Mouse (Mus musculus) midbrain, embryonic 15.5 days (tissue): ENCODE measurements around the gene Pdgfd. TPM values are rescaled to one million over a fixed set of nuclear protein-coding genes. Genes with fewer than 3 reads are reported as not detected.

ENCODE experiments used
- ATAC-seq: fragments of 200-750 bp; cut with Nextera tagmentation; replicated peaks from 2 replicates; pipeline ENCODE4 v1.8.0; 2017; ENCODE audit warnings: moderate TSS enrichment
- H3K27ac ChIP-seq: fragments of 300-500 bp; sonication (generic); 2 replicates; pipeline ENCODE4 v1.5.1; 2015; ENCODE audit warnings: mild to moderate bottlenecking, inconsistent platforms
- H3K27me3 ChIP-seq: fragments of 300-500 bp; sonication (generic); replicated peaks from 2 replicates; pipeline ENCODE4 v1.6.1; 2015; ENCODE audit warnings: inconsistent platforms
- H3K36me3 ChIP-seq: fragments of 300-500 bp; sonication (generic); replicated peaks from 2 replicates; pipeline ENCODE4 v1.6.1; 2015; ENCODE audit warnings: inconsistent platforms
- H3K4me1 ChIP-seq: fragments of 300-500 bp; sonication (generic); 2 replicates; pipeline ENCODE4 v1.6.1; 2015; ENCODE audit warnings: inconsistent platforms
- H3K4me2 ChIP-seq: fragments of 300-500 bp; sonication (generic); 2 replicates; pipeline ENCODE4 v1.6.1; 2015; ENCODE audit warnings: inconsistent platforms, mild to moderate bottlenecking, moderate library complexity
- H3K4me3 ChIP-seq: fragments of 300-500 bp; sonication (generic); 2 replicates; pipeline ENCODE4 v1.5.1; 2015; ENCODE audit warnings: mild to moderate bottlenecking, inconsistent platforms
- H3K9ac ChIP-seq: fragments of 300-500 bp; sonication (generic); 2 replicates; pipeline ENCODE4 v1.6.1; 2015; ENCODE audit warnings: mild to moderate bottlenecking, inconsistent platforms
- H3K9me3 ChIP-seq: fragments of 300-500 bp; sonication (generic); 2 replicates; pipeline ENCODE4 v1.6.1; 2016; ENCODE audit warnings: inconsistent platforms
- WGBS: fragments of 180-500 bp; shearing (Covaris S2); methylation state at CpG from one replicate; pipeline ENCODE4 v1.1.7; 2015; ENCODE audit warnings: mixed read lengths; 5-methylcytosine and 5-hydroxymethylcytosine counted together
- polyA plus RNA-seq: library from polyadenylated mRNA; unstranded; fragments of >200 nt; fragmentation: Nextera tagmentation; extraction: Ambion mirVana; gene quantifications from 2 replicates; pipeline ENCODE4 v1.2.1, GENCODE M21; 2015

Gene Pdgfd
- polyA plus RNA-seq, 1 experiment from 2014 or later = 2.4 TPM

DNA sequence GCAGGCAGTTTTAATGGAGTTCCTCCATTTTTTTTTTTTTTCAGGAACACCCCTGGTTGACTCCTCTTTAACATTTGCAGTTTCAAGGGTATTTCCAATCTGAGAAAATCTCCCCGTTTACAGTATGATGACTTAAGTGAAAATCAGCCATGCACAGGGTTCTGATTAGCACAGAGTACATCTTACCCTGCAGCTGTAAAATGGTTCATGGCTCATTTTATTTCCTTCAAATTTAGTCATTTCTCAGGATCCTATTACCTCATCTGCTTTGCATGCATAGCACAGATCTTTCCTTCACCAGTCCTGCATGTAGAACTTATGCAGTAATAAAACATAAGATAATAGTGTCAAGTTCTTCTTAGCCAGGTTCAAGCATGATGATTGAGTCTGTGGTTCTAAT is 165.1 kb downstream of the Pdgfd start:
- no peak overlapping the region for H3K4me2 ChIP-seq
- no peaks in the 10 kb centered on the region for H3K9me3 ChIP-seq
- H3K36me3 ChIP-seq = no peaks in the 10 kb centered on the region
- H3K27ac ChIP-seq = no peak overlapping the region
- no peaks in the 10 kb centered on the region for H3K4me1 ChIP-seq
- no peak overlapping the region for H3K9ac ChIP-seq
- WGBS = 68% methylated on average over 1 of the region's 1 CpGs
- 0 out of 2 replicates have a peak, but pooled peaks have one; percentile 41 for ATAC-seq
- no peak overlapping the region for H3K4me3 ChIP-seq
- no peaks in the 10 kb centered on the region for H3K27me3 ChIP-seq

DNA sequence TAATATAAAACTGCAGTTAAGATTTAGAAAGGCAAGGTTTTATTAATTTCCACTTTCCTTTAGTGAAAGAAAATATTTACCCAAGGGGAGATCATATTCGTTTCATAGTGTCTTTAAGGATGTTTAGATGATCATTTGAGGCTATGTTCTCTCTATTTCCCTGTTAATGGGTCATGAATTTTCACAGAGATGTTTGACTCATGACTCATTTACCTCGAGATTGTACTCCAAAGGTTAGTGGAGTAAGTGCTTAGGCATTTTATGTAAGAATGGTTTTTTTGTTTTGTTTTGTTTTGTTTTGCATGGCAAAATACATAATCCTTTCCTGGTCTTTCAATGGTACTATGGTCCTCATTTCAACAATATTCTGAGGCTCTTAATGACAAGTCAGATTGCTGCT is 167.9 kb downstream of the Pdgfd start:
- no peaks in the 10 kb centered on the region for H3K4me1 ChIP-seq
- H3K27ac ChIP-seq = no peak overlapping the region
- no peak overlapping the region for H3K4me2 ChIP-seq
- H3K36me3 ChIP-seq = no peaks in the 10 kb centered on the region
- no peak for ATAC-seq
- H3K4me3 ChIP-seq = no peak overlapping the region
- 62% methylated on average over 2 of the region's 2 CpGs for WGBS
- no peaks in the 10 kb centered on the region for H3K27me3 ChIP-seq
- no peak overlapping the region for H3K9ac ChIP-seq
- no peaks in the 10 kb centered on the region for H3K9me3 ChIP-seq

DNA sequence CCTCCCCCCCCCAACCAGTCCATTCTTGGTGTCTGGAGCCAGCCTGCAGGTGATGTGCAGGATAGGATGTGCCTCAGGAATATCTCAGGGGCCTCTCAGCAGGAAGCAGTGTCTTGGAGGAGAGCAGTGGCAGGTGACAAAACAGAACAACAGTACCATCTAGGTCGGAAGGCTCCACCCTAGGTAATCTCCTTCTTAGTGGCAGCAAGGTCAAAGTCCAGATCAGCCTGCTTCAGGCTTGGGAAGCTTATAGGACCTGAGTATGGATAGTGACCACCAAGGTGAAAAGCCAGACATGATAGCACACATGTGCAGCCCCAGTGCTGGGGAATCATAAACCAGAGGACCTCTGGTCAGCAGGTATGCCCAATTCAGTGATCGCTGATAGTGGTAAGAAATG is 169.5 kb downstream of the Pdgfd start:
- Histone ChIP-seq H3K4me1 (no peaks in the 10 kb centered on the region), H3K27ac (no peak overlapping the region), H3K36me3 (no peaks in the 10 kb centered on the region), H3K27me3 (no peaks in the 10 kb centered on the region), H3K4me3 (no peak overlapping the region), H3K9me3 (no peaks in the 10 kb centered on the region), H3K9ac (no peak overlapping the region), H3K4me2 (no peak overlapping the region)
- 88% methylated on average over 2 of the region's 2 CpGs for WGBS
- no peak for ATAC-seq

- no peak for ATAC-seq
- WGBS = 95% methylated on average over 3 of the region's 3 CpGs
These were observed 170.0 kb downstream of the Pdgfd start for GRCm38 (mm10) chr9:6338344-6338743.

DNA sequence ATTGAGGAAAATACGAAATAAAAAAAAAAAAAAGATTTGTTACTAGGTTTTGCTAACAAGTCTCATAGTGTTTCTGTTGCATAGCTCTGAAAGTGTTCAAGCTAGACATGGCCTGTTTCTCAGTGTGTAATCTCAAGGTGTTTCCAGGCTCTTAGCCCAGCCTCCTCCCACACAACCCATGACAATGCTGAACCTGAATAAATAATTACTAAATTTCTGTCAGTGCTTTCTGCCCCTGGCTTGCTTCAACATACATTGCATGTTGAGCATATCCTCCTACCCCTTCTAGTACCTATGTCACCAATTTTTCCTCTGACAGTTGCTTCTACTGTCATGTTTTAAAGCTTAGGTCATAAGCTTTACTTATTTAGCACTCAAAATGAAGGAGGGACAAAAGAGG is 171.0 kb downstream of the Pdgfd start:
- H3K27me3 ChIP-seq = no peaks in the 10 kb centered on the region

More at GRCm38 (mm10) chr9:6338344-6338743, 170.0 kb downstream of the Pdgfd start:
- Histone ChIP-seq H3K9me3 (no peaks in the 10 kb centered on the region), H3K4me1 (no peaks in the 10 kb centered on the region), H3K4me2 (no peak overlapping the region), H3K36me3 (no peaks in the 10 kb centered on the region), H3K27ac (no peak overlapping the region), H3K4me3 (no peak overlapping the region), H3K9ac (no peak overlapping the region), H3K27me3 (no peaks in the 10 kb centered on the region)

GRCm38 (mm10) chr9:6340750-6341149 is 172.4 kb downstream of the Pdgfd start:
- no peak overlapping the region for H3K4me2 ChIP-seq
- no peak for ATAC-seq
- no peaks in the 10 kb centered on the region for H3K4me1 ChIP-seq

More for the DNA sequence above, 171.0 kb downstream of the Pdgfd start:
- Histone ChIP-seq H3K4me2 (no peak overlapping the region), H3K4me3 (no peak overlapping the region), H3K9me3 (no peaks in the 10 kb centered on the region), H3K36me3 (no peaks in the 10 kb centered on the region), H3K4me1 (no peaks in the 10 kb centered on the region), H3K9ac (no peak overlapping the region), H3K27ac (no peak overlapping the region)
- 72% methylated on average over 1 of the region's 1 CpGs for WGBS
- ATAC-seq = no peak

DNA sequence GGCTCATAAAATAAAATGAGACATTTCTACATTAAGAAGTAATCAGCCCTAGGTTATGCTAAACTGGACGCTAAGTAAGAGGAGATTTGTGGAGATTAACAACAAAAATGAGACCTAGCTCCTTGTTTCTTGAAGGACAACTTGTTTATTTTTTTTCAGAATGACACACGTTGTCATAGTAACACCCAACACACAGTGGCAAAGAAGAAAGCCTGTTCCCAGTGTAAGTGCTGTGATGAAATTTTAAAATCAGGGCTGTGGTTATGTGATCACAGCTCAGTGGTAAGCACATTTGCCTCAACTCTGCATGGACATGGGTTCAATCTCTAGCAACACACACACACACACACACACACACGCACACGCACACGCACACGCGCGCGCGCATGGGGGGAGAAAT is 174.5 kb downstream of the Pdgfd start:
- Histone ChIP-seq H3K9ac (no peak overlapping the region), H3K4me1 (no peaks in the 10 kb centered on the region), H3K27me3 (no peaks in the 10 kb centered on the region), H3K36me3 (no peaks in the 10 kb centered on the region), H3K27ac (no peak overlapping the region), H3K4me2 (no peak overlapping the region), H3K4me3 (no peak overlapping the region), H3K9me3 (no peaks in the 10 kb centered on the region)
- ATAC-seq = peak; percentile 54; the same call in 1 of the 2 replicates
- 91% methylated on average over 10 of the region's 10 CpGs for WGBS

More at GRCm38 (mm10) chr9:6340750-6341149, 172.4 kb downstream of the Pdgfd start:
- no peak overlapping the region for H3K9ac ChIP-seq
- H3K27me3 ChIP-seq = no peaks in the 10 kb centered on the region
- H3K36me3 ChIP-seq = no peaks in the 10 kb centered on the region
- no peak overlapping the region for H3K4me3 ChIP-seq
- H3K27ac ChIP-seq = no peak overlapping the region
- H3K9me3 ChIP-seq = no peaks in the 10 kb centered on the region

DNA sequence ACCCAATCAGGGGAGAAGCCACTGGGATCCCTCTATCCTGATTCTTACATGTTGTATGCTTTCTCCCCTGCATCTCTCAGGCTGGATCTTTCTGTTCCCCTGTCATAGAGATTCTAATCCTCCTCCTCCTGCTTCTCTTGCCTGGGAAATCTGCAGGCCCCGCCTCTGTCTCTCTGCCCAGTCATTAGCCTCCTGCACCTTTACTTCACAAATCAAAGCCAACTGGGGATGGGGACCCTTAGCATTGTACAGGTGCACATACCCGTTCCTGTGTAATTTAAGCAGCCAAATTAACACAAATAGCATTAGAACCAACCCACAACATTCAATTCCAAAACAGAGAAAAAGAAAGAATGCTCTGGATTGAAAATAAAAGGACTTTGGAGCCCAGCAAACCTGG is 176.1 kb downstream of the Pdgfd start:
- H3K27ac ChIP-seq = no peak overlapping the region
- H3K4me2 ChIP-seq = no peak overlapping the region
- no peaks in the 10 kb centered on the region for H3K9me3 ChIP-seq
- H3K36me3 ChIP-seq = no peaks in the 10 kb centered on the region
- H3K4me3 ChIP-seq = no peak overlapping the region
- H3K27me3 ChIP-seq = no peaks in the 10 kb centered on the region
- no peak overlapping the region for H3K9ac ChIP-seq
- H3K4me1 ChIP-seq = no peaks in the 10 kb centered on the region
- WGBS = 54% methylated on average over 2 of the region's 2 CpGs
- no peak for ATAC-seq

- H3K4me1 ChIP-seq = no peaks in the 10 kb centered on the region
- H3K27me3 ChIP-seq = no peaks in the 10 kb centered on the region
- H3K9ac ChIP-seq = no peak overlapping the region
- no peak overlapping the region for H3K27ac ChIP-seq
- H3K4me3 ChIP-seq = no peak overlapping the region
- no peaks in the 10 kb centered on the region for H3K36me3 ChIP-seq
- no peaks in the 10 kb centered on the region for H3K9me3 ChIP-seq
- WGBS = 75% methylated on average over 4 of the region's 4 CpGs
- H3K4me2 ChIP-seq = no peak overlapping the region
- 0 out of 2 replicates have a peak, but pooled peaks have one; percentile 39 for ATAC-seq
These were observed 176.5 kb downstream of the Pdgfd start for GRCm38 (mm10) chr9:6344924-6345323.

- H3K27me3 ChIP-seq = no peaks in the 10 kb centered on the region
- no peak overlapping the region for H3K4me3 ChIP-seq
- no peak for ATAC-seq
- H3K4me2 ChIP-seq = no peak overlapping the region
- H3K27ac ChIP-seq = no peak overlapping the region
- 76% methylated on average over 1 of the region's 1 CpGs for WGBS
- H3K9me3 ChIP-seq = no peaks in the 10 kb centered on the region
- H3K4me1 ChIP-seq = no peaks in the 10 kb centered on the region
- no peaks in the 10 kb centered on the region for H3K36me3 ChIP-seq
- no peak overlapping the region for H3K9ac ChIP-seq
These were observed 177.0 kb downstream of the Pdgfd start for GRCm38 (mm10) chr9:6345366-6345765.

GRCm38 (mm10) chr9:6353257-6353960 is 185.0 kb downstream of the Pdgfd start:
- Histone ChIP-seq H3K9me3 (no peaks in the 10 kb centered on the region), H3K4me1 (no peaks in the 10 kb centered on the region), H3K27ac (no peak overlapping the region), H3K27me3 (no peaks in the 10 kb centered on the region), H3K9ac (no peak overlapping the region), H3K4me3 (no peak overlapping the region), H3K36me3 (no peaks in the 10 kb centered on the region), H3K4me2 (no peak overlapping the region)
- peak; percentile 56 for ATAC-seq
- 64% methylated on average over 1 of the region's 1 CpGs for WGBS

GRCm38 (mm10) chr9:6360795-6361194 is 192.4 kb downstream of the Pdgfd start:
- H3K4me1 ChIP-seq = no peaks in the 10 kb centered on the region
- H3K36me3 ChIP-seq = no peaks in the 10 kb centered on the region
- WGBS = 84% methylated on average over 2 of the region's 2 CpGs
- no peaks in the 10 kb centered on the region for H3K9me3 ChIP-seq
- no peak overlapping the region for H3K4me2 ChIP-seq
- no peaks in the 10 kb centered on the region for H3K27me3 ChIP-seq
- no peak overlapping the region for H3K9ac ChIP-seq
- no peak overlapping the region for H3K27ac ChIP-seq
- ATAC-seq = no peak
- H3K4me3 ChIP-seq = no peak overlapping the region

- Histone ChIP-seq H3K36me3 (no peaks in the 10 kb centered on the region), H3K9me3 (no peaks in the 10 kb centered on the region), H3K9ac (no peak overlapping the region), H3K4me2 (no peak overlapping the region), H3K27me3 (no peaks in the 10 kb centered on the region), H3K27ac (no peak overlapping the region), H3K4me1 (no peaks in the 10 kb centered on the region), H3K4me3 (no peak overlapping the region)
- ATAC-seq = no peak
- whole genome bisulfite sequencing = 87% methylated on average over 1 of the region's 1 CpGs
These were observed 198.2 kb downstream of the Pdgfd start for GRCm38 (mm10) chr9:6366550-6366949.
